Mouse (Mus musculus) midbrain, embryonic 12.5 days (tissue): ENCODE measurements around the gene Atoh8. TPM values are rescaled to one million over a fixed set of nuclear protein-coding genes. Genes with fewer than 3 reads are reported as not detected.

ENCODE experiments used
- ATAC-seq: fragments of 200-750 bp; cut with Nextera tagmentation; 2 replicates; pipeline ENCODE4 v1.8.0; 2017; ENCODE audit warnings: low read depth, moderate TSS enrichment, moderate library complexity; ENCODE audit not compliant: low FRiP score
- H3K27ac ChIP-seq: fragments of 300-500 bp; sonication (generic); replicated peaks from 2 replicates; pipeline ENCODE4 v1.5.1; 2016; ENCODE audit warnings: mild to moderate bottlenecking
- H3K27me3 ChIP-seq: fragments of 300-500 bp; sonication (generic); 2 replicates; pipeline ENCODE4 v1.6.1; 2016; ENCODE audit warnings: mild to moderate bottlenecking
- H3K36me3 ChIP-seq: fragments of 300-500 bp; sonication (generic); 2 replicates; pipeline ENCODE4 v1.6.1; 2016
- H3K4me1 ChIP-seq: fragments of 300-500 bp; sonication (generic); 2 replicates; pipeline ENCODE4 v1.6.1; 2016
- H3K4me2 ChIP-seq: fragments of 300-500 bp; sonication (generic); replicated peaks from 2 replicates; pipeline ENCODE4 v1.6.1; 2016; ENCODE audit warnings: mild to moderate bottlenecking, moderate library complexity
- H3K4me3 ChIP-seq: fragments of 300-500 bp; sonication (generic); 2 replicates; pipeline ENCODE4 v1.5.1; 2016; ENCODE audit warnings: mild to moderate bottlenecking
- H3K9ac ChIP-seq: fragments of 300-500 bp; sonication (generic); replicated peaks from 2 replicates; pipeline ENCODE4 v1.6.1; 2016; ENCODE audit warnings: mild to moderate bottlenecking, moderate library complexity
- H3K9me3 ChIP-seq: fragments of 300-500 bp; sonication (generic); 2 replicates; pipeline ENCODE4 v1.6.1; 2016; ENCODE audit warnings: mild to moderate bottlenecking
- WGBS: fragments of 180-500 bp; shearing (Covaris S2); methylation state at CpG from one replicate; pipeline ENCODE4 v1.1.7; 2016; 5-methylcytosine and 5-hydroxymethylcytosine counted together
- polyA plus RNA-seq: library from polyadenylated mRNA; unstranded; fragments of >200 nt; fragmentation: Nextera tagmentation; extraction: Ambion mirVana; gene quantifications from 2 replicates; pipeline ENCODE4 v1.2.1, GENCODE M21; 2016

The Atoh8 gene
- polyA plus RNA-seq, 1 experiment from 2014 or later, result 8.6 TPM

DNA sequence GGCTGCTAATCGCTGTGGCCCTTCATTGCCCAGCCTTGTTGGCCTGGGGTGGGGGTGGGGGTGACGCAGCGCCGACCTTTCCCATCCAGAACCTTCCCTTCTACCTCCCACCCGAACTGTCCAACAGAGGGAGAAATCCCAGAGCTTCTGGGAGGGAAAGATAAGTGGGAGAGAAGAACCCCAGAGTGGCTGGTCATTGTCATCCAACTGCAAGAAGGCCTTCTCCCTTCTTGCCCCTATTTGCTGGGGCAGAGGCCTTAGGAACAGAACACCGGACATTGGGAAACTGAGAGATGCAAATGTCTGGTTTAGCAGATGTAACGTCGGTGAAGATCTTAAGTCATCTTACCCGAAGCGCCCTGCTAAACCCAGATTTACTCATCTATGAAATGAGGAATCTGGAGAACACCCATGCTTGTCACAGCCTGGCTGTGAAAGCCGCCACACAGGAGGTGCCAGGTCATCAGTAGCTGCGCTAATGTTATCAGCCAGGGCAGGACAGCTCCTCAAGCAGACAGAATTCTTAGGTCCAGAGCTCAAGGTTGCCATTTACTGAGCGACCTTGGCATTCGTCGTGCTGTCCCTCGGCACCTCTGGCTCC is 530 bp upstream of the Atoh8 start:
- peak; percentile 6; the same call in 1 of the 2 replicates for ATAC-seq
- H3K9ac ChIP-seq, result 0 out of 2 replicates have a peak overlapping the region, but pooled peaks have one; percentile 45

DNA sequence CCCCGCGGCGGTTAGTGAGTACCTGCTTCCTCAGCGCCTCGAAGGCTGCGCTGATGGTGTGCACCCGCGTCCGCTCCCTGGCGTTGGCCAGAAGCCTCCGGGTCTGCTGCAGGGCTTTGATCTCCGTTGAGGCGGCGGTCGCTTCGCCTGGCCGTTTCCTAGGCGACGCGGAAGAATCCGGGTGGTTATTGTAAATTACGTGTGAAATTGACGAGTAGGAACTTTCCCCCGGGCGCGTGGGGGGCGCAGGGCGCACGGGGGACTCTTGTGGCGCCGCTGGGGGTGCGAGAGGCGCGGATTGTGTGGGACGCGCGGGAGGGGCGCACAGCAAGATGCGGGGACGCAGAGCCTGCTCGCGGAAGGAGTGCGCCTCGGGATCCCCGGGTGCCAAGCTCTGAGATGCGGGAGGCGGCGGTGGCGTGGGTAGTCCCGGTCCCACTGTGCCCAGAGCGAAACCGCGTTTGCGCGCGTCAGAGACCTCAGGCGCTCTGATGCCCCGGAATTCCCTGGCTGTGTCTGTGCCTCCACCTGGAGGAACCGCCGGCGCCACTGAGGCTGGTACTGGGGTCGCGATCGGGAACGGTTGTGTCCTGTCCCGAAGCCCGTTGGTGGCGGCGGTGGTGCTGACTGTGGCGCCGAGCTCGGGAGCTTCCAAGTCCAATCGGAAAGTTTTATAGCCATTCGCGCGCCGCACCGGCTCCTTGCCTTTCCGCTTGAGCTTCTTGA is 842 bp downstream of the Atoh8 start:
- WGBS, result under 1% methylated on average over 79 of the region's 79 CpGs
- Histone ChIP-seq H3K9me3 (no peaks in the 10 kb centered on the region), H3K27me3 (peaks cover 93% of the 10 kb centered on the region), H3K9ac (peak overlapping the region; percentile 45), H3K36me3 (no peaks in the 10 kb centered on the region), H3K4me3 (peak overlapping the region; percentile 60), H3K27ac (peak overlapping the region; percentile 40), H3K4me1 (peaks cover 51% of the 10 kb centered on the region), H3K4me2 (peak overlapping the region; percentile 99)
- ATAC-seq, result peak; percentile 73

More for the DNA sequence above, 530 bp upstream of the Atoh8 start:
- 18% methylated on average over 16 of the region's 16 CpGs for WGBS
- Histone ChIP-seq H3K27ac (peak overlapping the region; percentile 40; the same call in 1 of the 2 replicates), H3K4me3 (peak overlapping the region; percentile 60), H3K4me2 (peak overlapping the region; percentile 99), H3K4me1 (peaks cover 45% of the 10 kb centered on the region), H3K27me3 (peaks cover 94% of the 10 kb centered on the region), H3K36me3 (no peaks in the 10 kb centered on the region), H3K9me3 (no peaks in the 10 kb centered on the region)

DNA sequence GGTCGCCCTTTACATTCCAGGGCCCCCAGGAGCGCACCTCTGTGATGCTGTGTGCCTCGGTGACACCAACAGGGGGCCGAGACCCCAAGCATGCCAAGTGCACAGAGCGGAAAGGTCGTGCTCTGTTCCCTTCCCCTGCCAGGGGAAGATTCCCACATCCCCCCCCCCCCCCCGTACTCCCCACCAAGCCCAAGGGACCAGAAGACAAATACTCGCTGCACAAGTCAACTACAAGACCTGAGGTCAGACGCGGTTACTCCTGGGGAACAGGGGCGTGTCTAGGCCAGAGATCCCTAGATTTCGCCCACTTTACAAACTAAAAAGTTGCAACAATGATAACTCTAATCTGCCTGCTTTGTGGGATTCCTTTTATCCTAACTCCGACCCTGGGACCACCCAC is 1.4 kb downstream of the Atoh8 start:
- Histone ChIP-seq H3K36me3 (no peaks in the 10 kb centered on the region), H3K9me3 (no peaks in the 10 kb centered on the region), H3K27ac (peak overlapping the region; percentile 40; the same call in 1 of the 2 replicates), H3K27me3 (peaks cover 87% of the 10 kb centered on the region), H3K4me3 (peak overlapping the region; percentile 60), H3K4me2 (peak overlapping the region; percentile 99), H3K4me1 (peaks cover 51% of the 10 kb centered on the region), H3K9ac (peak overlapping the region; percentile 35; the same call in 1 of the 2 replicates)
- ATAC-seq, result peak; percentile 6
- 1% methylated on average over 10 of the region's 13 CpGs for WGBS

DNA sequence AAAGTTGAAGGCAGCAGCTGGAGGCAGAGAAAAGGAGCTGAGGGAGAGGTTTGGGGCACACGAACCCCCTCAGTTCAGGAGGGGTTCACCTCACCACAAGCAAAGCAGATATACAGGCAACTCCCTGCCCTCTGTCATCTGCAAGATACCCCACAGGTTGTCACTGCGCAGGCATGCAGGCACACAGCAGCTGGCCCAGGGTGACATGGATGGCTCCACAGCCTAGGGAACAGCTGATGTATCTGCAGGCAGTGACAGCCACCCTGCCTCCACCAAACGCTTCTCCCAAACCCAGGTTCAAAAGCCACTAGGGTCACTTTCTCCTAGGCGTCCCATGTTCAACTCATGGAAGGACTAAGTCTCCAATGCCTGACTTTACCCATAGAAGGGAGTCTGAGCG is 2.5 kb downstream of the Atoh8 start:
- Histone ChIP-seq H3K4me3 (peak overlapping the region; percentile 60), H3K9me3 (no peaks in the 10 kb centered on the region), H3K36me3 (no peaks in the 10 kb centered on the region), H3K27ac (no peak overlapping the region), H3K4me1 (peaks cover 51% of the 10 kb centered on the region), H3K27me3 (peaks cover 79% of the 10 kb centered on the region), H3K4me2 (peak overlapping the region; percentile 99), H3K9ac (no peak overlapping the region)
- ATAC-seq, result no peak
- 56% methylated on average over 5 of the region's 5 CpGs for WGBS

DNA sequence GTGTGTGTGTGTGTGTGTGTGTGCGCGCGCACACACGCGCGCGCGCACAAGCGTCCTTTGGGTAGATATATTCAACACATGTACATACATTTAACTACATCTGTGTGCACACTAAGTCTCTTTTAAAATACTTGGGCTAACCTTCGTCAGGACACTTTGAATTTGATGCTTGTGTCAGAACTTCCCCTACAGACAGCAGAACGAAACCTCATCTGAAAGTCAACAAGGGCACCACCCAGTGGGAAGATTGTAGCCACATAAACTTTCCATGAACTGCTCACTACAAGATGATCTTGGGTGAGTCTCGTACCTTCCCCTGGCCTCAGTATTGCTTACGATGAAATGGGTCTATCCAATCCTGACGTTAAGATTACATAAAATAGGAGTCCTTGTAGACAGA is 3.0 kb downstream of the Atoh8 start:
- no peak overlapping the region for H3K4me3 ChIP-seq

DNA sequence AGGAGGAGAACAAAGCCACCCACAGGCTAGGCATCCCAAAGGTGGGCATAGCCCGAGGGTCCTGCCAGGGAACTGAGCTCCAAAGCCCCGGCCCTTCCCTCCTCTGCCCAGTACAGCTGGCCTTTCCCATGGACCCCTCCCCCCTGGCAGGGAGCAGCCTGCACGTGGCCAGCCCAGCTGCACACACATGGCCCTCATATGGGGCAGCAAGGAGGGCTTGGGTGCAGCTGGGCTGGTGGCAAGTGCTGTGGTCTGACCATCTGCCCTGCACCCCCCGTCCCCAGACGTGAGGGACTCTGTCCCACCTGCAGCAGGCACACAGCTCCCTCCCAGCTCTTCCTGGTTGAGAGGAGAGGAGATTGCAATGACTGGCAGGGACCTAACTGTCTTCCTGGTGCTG is 4.5 kb downstream of the Atoh8 start:
- Histone ChIP-seq H3K4me1 (peaks cover 44% of the 10 kb centered on the region), H3K27me3 (peaks cover 63% of the 10 kb centered on the region), H3K4me2 (peak overlapping the region; percentile 6; the same call in 1 of the 2 replicates), H3K9me3 (no peaks in the 10 kb centered on the region), H3K4me3 (no peak overlapping the region), H3K9ac (no peak overlapping the region), H3K27ac (no peak overlapping the region), H3K36me3 (no peaks in the 10 kb centered on the region)
- 41% methylated on average over 5 of the region's 5 CpGs for WGBS
- 0 out of 2 replicates have a peak, but pooled peaks have one; percentile 20 for ATAC-seq

More for the DNA sequence above, 3.0 kb downstream of the Atoh8 start:
- 91% methylated on average over 14 of the region's 14 CpGs for WGBS
- peaks cover 51% of the 10 kb centered on the region for H3K4me1 ChIP-seq
- ATAC-seq, result no peak
- H3K27ac ChIP-seq, result no peak overlapping the region
- peaks cover 77% of the 10 kb centered on the region for H3K27me3 ChIP-seq
- H3K9ac ChIP-seq, result no peak overlapping the region
- no peaks in the 10 kb centered on the region for H3K9me3 ChIP-seq
- H3K4me2 ChIP-seq, result peak overlapping the region; percentile 99; the same call in 1 of the 2 replicates
- no peaks in the 10 kb centered on the region for H3K36me3 ChIP-seq

DNA sequence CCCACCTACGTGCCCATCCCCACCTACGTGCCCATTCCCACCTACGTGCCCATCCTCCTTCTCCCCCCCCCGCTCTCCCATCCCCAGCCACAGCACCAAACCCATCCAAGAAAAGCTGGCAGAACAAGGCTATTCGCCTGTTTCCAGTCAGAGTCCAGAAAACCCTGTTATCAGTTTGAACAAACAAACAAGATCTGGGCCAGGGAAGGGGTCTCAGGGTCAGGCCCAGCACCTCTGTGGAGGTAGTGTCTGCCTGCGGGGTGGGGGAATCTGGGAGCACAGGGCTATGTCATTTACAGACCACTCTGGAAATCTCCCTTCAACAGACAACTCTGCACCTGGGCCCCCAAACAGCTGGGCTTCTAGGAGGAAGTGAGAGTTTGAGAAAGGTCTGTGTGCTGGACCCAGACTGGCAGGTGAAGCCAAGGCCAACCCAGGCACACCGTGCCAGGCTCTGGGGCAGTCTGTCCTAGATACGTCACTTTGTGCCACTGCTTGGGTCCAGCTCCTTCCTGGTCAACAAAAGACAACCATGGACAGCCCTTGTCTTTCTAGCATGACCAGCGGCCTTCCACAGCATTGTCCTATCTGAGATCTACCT is 7.6 kb downstream of the Atoh8 start:
- 92% methylated on average over 9 of the region's 9 CpGs for WGBS
- H3K27me3 ChIP-seq, result peaks cover 48% of the 10 kb centered on the region

DNA sequence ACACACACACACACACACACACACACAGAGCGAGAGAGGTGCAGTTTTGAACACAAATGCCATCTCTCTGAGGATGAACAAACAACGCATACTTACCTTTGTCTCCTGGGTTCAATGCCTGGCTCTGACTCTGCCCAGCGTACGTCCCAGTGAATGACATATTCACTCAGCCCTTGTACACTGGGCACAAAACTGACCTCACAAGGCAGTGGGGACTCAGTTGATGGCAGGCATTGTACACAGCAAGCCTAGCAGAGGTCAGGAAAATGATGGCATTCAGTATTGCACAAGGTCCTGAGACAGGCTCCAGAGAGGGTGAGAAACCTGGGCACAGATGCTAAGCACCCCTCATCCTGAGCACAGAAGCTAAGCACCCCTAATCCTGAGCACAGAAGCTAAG is 8.4 kb downstream of the Atoh8 start:
- Histone ChIP-seq H3K27ac (no peak overlapping the region), H3K4me3 (no peak overlapping the region), H3K36me3 (no peaks in the 10 kb centered on the region), H3K9ac (no peak overlapping the region), H3K9me3 (no peaks in the 10 kb centered on the region), H3K27me3 (peaks cover 48% of the 10 kb centered on the region), H3K4me1 (peaks cover 31% of the 10 kb centered on the region), H3K4me2 (no peak overlapping the region)
- ATAC-seq, result no peak
- 81% methylated on average over 4 of the region's 4 CpGs for WGBS

More for the DNA sequence above, 7.6 kb downstream of the Atoh8 start:
- Histone ChIP-seq H3K4me1 (peaks cover 25% of the 10 kb centered on the region), H3K4me2 (no peak overlapping the region), H3K27ac (no peak overlapping the region), H3K4me3 (no peak overlapping the region), H3K9ac (no peak overlapping the region), H3K9me3 (no peaks in the 10 kb centered on the region), H3K36me3 (no peaks in the 10 kb centered on the region)
- ATAC-seq, result no peak

DNA sequence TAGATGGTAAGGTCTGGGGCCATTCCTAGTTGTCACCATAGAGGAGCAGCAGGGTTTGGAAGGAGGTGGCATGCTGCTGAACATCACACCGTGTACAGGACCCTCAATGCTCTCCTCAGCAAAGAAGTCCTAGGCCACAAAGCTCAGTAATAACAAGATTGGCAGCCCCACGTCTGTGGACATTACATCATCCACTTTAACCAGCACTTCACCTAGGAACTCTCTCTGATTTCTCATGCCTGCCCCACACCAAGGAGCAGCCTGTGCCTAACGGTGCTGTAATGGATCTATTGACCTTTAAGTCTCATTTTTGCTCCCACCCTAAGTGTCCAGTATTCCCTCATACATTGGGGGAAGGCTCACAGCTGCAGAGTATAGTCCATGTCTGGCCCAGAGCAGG is 9.7 kb downstream of the Atoh8 start:
- peaks cover 38% of the 10 kb centered on the region for H3K4me1 ChIP-seq
- ATAC-seq, result no peak
- H3K9me3 ChIP-seq, result no peaks in the 10 kb centered on the region
- H3K36me3 ChIP-seq, result no peaks in the 10 kb centered on the region
- no peak overlapping the region for H3K4me3 ChIP-seq
- H3K27ac ChIP-seq, result no peak overlapping the region
- 75% methylated on average over 3 of the region's 3 CpGs for WGBS
- H3K27me3 ChIP-seq, result peaks cover 49% of the 10 kb centered on the region
- H3K4me2 ChIP-seq, result no peak overlapping the region
- no peak overlapping the region for H3K9ac ChIP-seq

DNA sequence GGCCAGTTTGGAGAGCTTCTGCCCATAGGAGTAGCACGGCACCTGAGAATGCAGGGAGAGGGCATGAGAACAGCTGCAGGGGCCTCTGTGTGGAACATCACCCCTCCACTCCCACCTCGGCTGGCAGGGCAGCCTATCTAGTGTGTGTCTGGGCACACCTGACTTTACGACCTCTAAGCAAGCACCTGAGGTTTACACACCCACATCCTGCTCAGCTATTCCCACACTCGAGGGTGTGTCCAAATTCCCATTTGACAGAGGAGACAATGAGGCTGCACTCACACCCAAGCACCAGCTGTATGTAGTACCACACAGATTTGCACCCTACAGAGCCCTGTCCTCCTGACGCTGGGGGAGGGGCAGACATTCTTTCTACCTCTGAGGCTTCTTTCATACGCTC is 11.5 kb downstream of the Atoh8 start:
- Histone ChIP-seq H3K9ac (no peak overlapping the region), H3K36me3 (no peaks in the 10 kb centered on the region), H3K9me3 (no peaks in the 10 kb centered on the region), H3K4me1 (peaks cover 48% of the 10 kb centered on the region), H3K4me2 (no peak overlapping the region), H3K4me3 (no peak overlapping the region), H3K27ac (no peak overlapping the region), H3K27me3 (peaks cover 58% of the 10 kb centered on the region)
- ATAC-seq, result no peak
- 74% methylated on average over 6 of the region's 6 CpGs for WGBS

DNA sequence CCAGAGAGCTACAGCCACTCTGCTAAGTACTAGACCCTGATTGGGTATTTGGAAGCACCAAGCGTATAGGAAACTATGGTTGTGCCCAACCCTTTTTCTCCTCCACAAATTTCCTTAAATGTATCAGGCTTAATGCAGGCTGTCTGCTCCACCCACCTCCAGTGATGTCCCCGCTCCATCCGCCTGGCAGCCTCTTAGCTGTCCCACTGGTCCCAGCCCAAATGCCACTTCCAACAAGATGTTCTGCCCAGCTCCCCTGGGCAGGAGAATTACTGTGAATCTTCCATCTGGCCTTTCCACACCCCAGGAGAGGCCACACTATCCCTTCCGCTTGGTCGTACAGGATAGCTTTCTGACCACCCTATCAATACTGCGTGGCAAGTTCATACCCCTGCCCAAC is 12.5 kb downstream of the Atoh8 start:
- Histone ChIP-seq H3K36me3 (no peaks in the 10 kb centered on the region), H3K4me2 (0 out of 2 replicates have a peak overlapping the region, but pooled peaks have one; percentile 18), H3K27ac (no peak overlapping the region), H3K9ac (no peak overlapping the region), H3K27me3 (peaks cover 66% of the 10 kb centered on the region), H3K9me3 (no peaks in the 10 kb centered on the region), H3K4me3 (no peak overlapping the region), H3K4me1 (peaks cover 58% of the 10 kb centered on the region)
- 77% methylated on average over 6 of the region's 6 CpGs for WGBS
- ATAC-seq, result no peak

DNA sequence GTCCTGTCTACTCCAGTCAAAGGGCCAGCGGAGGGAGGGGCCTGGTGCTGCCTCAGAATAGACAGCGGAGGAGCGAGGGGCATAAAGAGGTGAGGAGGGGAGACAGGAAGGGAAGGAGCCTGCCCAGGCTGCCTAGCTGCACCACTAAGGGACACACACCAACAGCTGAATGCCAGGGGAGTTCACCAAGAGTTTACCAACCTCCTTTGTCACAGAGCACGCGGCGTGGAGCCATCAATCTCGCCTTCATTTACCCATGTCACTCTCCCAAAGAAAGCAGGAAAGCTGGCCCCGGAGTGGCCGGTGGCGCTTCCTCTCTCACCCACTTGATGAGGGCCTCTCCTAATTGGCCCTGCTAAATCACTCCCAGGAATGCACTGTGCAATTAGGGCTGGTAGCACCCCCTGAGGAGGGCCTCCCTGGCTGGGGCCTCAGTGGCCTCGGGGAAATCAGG is 13.1 kb downstream of the Atoh8 start:
- Histone ChIP-seq H3K27ac (no peak overlapping the region), H3K4me3 (no peak overlapping the region), H3K4me2 (peak overlapping the region; percentile 18; the same call in 1 of the 2 replicates), H3K27me3 (peaks cover 64% of the 10 kb centered on the region), H3K9ac (0 out of 2 replicates have a peak overlapping the region, but pooled peaks have one; percentile 12), H3K36me3 (no peaks in the 10 kb centered on the region), H3K4me1 (peaks cover 64% of the 10 kb centered on the region), H3K9me3 (no peaks in the 10 kb centered on the region)
- WGBS, result 4% methylated on average over 11 of the region's 11 CpGs
- peak; percentile 55 for ATAC-seq
